Mouse (Mus musculus) bone marrow macrophage, adult 2 months (primary cell): ENCODE results near the gene Zfp428. TPM values are rescaled to one million over a fixed set of nuclear protein-coding genes. Genes with fewer than 3 reads are reported as not detected.
"Not testable (repeated sequence)": the region's sequence is repeated elsewhere in the genome, so short reads cannot be mapped to it uniquely, and the experiment has no call there.

ENCODE experiments used
- H3K27ac ChIP-seq: 2 replicates; pipeline ENCODE4 v1.5.1; 2012; ENCODE audit warnings: low read depth, low read length; ENCODE audit not compliant: insufficient read depth
- H3K4me1 ChIP-seq: 2 replicates; pipeline ENCODE4 v1.6.1; 2012; ENCODE audit warnings: low read length; ENCODE audit not compliant: control insufficient read depth, insufficient read depth
- H3K4me3 ChIP-seq: 2 replicates; pipeline ENCODE4 v1.5.1; 2012; ENCODE audit warnings: mild to moderate bottlenecking, low read length, moderate library complexity; ENCODE audit not compliant: insufficient read depth
- CTCF ChIP-seq: IDR thresholded peaks from 2 replicates; pipeline ENCODE4 v1.5.1; 2012; ENCODE audit warnings: low read depth, mild to moderate bottlenecking, low read length, moderate library complexity
- POLR2A ChIP-seq: IDR thresholded peaks from 2 replicates; pipeline ENCODE4 v1.6.1; 2012; ENCODE audit warnings: mild to moderate bottlenecking, low read depth, low read length, borderline replicate concordance
- polyA plus RNA-seq: library from polyadenylated mRNA; stranded (reverse); fragments of >200 nt; gene quantifications from 2 replicates; pipeline ENCODE4 v1.2.4, GENCODE M21; 2012; ENCODE audit not compliant: missing spikeins, insufficient read depth, insufficient read length

The Zfp428 gene
- polyA plus RNA-seq, 1 experiment = not detected

GRCm38 (mm10) chr7:24517077-24517476 is 10.3 kb downstream of the Zfp428 start:
- TF ChIP-seq CTCF = no peak
- TF ChIP-seq POLR2A = no peak
- H3K4me1 ChIP-seq = no peaks in the 10 kb centered on the region
- H3K4me3 ChIP-seq = no peak overlapping the region
- H3K27ac ChIP-seq = no peak overlapping the region

- TF ChIP-seq POLR2A = no peak
- no peak for TF ChIP-seq CTCF
- Histone ChIP-seq H3K4me3 (no peak overlapping the region), H3K4me1 (no peaks in the 10 kb centered on the region), H3K27ac (no peak overlapping the region)
Measured at GRCm38 (mm10) chr7:24517654-24518053, 10.8 kb downstream of the Zfp428 start.

DNA sequence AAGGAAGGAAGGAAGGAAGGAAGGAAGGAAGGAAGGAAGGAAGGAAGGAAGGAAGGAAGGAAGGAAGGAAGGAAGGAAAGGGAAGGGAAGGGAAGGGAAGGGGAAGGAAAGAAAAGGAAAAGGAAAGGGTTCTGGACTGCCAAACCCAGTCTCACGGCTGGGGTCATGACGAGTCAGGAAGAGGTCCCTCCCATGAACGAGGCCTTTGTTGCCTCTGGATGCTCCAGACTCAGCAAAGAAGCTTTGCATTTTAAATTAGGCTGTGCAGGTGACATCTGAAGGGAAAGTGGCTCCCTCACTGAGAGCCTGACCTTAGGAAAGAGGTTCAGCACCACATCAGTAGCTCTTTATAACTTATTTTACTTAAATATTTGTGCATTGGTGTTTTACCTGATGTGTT is 12.3 kb downstream of the Zfp428 start:
- Histone ChIP-seq H3K27ac (no peak overlapping the region), H3K4me1 (no peaks in the 10 kb centered on the region), H3K4me3 (no peak overlapping the region)
- TF ChIP-seq POLR2A (no peak), CTCF (no peak)

GRCm38 (mm10) chr7:24520054-24520453 is 13.2 kb downstream of the Zfp428 start:
- not testable (repeated sequence) for H3K4me1 ChIP-seq, H3K27ac ChIP-seq, H3K4me3 ChIP-seq

DNA sequence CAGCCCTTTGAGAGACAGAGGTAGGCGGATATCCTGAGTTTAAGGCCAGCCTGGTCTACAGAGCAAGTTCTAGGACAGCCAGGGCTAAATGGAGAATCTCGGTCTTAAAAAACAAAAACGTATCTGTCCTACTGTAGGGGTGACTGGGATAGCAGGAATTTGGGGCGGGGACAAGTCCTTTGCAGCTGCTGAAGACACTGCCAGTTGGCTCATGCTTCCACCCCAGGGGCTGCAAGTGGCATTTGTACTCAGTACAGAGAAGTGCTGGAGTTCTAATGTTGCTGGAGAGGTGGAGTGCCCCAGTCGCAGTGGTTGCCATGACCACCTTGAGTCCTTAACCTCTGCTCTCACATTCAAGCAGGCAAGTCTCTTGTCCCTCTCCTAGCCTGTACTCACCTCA is 16.0 kb downstream of the Zfp428 start:
- H3K4me3 ChIP-seq = no peak overlapping the region
- H3K4me1 ChIP-seq = no peaks in the 10 kb centered on the region
- TF ChIP-seq CTCF = no peak
- TF ChIP-seq POLR2A = no peak
- H3K27ac ChIP-seq = no peak overlapping the region

- TF ChIP-seq CTCF (no peak), POLR2A (no peak)
- no peak overlapping the region for H3K4me3 ChIP-seq
- H3K27ac ChIP-seq = no peak overlapping the region
- no peaks in the 10 kb centered on the region for H3K4me1 ChIP-seq
Measured at GRCm38 (mm10) chr7:24523723-24524122, 16.9 kb downstream of the Zfp428 start.

DNA sequence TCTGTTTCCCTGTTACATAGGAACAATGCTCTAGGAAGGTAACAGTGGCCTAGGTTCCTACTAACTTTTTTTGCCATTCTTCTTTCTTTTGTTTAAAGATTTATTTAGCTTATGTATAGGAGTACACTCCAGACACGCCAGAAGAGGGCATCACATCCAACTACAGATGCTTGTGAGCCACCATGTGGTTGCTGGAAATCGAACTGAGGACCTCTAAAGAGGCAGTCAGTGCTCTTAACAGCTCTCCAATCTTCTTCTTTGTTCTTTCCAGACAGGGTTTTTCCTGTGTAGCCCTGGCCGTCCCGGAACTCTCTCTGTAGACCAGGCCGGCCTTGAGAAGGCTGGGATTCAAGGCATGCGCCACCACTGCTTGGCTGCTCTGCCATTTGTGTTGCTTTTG is 18.2 kb downstream of the Zfp428 start:
- TF ChIP-seq POLR2A = no peak
- no peak for TF ChIP-seq CTCF
- Histone ChIP-seq H3K27ac (no peak overlapping the region), H3K4me3 (no peak overlapping the region), H3K4me1 (peaks cover 6% of the 10 kb centered on the region)

DNA sequence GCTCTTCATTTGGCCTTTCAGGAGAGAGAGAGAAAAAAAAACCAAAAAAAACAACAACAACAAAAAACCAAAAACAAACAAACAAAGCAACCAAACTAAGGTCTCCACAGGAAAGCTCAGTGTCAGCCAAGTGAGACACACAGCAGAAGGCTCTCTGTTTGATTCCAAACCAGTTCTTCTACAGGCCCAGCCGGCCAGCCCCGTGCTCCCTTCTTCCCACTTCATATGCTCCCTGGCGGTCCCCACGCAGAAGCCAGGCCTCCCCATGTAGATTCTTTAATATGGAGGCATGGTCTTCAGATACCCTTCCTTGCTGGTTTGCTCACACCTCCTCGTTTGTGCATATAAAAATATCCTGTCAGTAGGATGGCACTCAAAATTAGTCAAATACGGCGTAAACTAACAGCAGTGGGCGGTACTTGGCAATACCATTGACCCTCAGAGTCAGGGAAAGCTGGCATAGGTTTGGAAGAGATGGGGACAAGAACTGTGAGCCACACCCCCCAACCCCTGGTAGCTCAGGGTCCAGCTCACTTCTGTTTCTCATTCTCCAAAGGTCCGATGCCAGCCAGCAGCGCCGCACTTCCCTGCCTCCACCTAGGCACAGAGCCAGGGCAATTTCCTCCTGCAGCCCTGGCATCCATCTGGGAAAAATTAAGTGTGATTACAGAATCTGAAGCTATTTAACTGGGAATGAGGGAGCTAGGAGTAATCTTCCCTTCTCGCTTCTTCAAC is 19.0 kb downstream of the Zfp428 start:
- H3K27ac ChIP-seq = no peak overlapping the region
- TF ChIP-seq POLR2A (no peak), CTCF (no peak)
- peaks cover 6% of the 10 kb centered on the region for H3K4me1 ChIP-seq

GRCm38 (mm10) chr7:24528861-24529260 is 22.1 kb downstream of the Zfp428 start:
- peaks cover 6% of the 10 kb centered on the region for H3K4me1 ChIP-seq
- H3K4me3 ChIP-seq = no peak overlapping the region
- TF ChIP-seq POLR2A (no peak), CTCF (no peak)
- no peak overlapping the region for H3K27ac ChIP-seq

More for the DNA sequence above, 19.0 kb downstream of the Zfp428 start:
- H3K4me3 ChIP-seq = no peak overlapping the region

- TF ChIP-seq POLR2A (no peak), CTCF (no peak)
- H3K4me1 ChIP-seq = peaks cover 6% of the 10 kb centered on the region
- peak overlapping the region; percentile 79 for H3K4me3 ChIP-seq
- no peak overlapping the region for H3K27ac ChIP-seq
Measured at GRCm38 (mm10) chr7:24529580-24529979, 22.8 kb downstream of the Zfp428 start.

GRCm38 (mm10) chr7:24530062-24530931 is 23.5 kb downstream of the Zfp428 start, which contains the start of gene Irgq:
Gene Irgq, plus strand, starts transcription at chr7:24530689.
- Histone ChIP-seq H3K4me3 (peak within 1 kb of the TSS; percentile 79), H3K4me1 (peaks cover 6% of the 10 kb centered on the region), H3K27ac (peak within 1 kb of the TSS; percentile 81)
- TF ChIP-seq CTCF (no peak), POLR2A (0 out of 2 replicates have a peak, but pooled peaks have one; percentile 40)
